Mouse (Mus musculus) lung, postnatal 0 days (tissue): ENCODE measurements around the gene Drc7.
"Not testable (repeated sequence)": the region's sequence is repeated elsewhere in the genome, so short reads cannot be mapped to it uniquely, and the experiment has no call there.

Experiments
- CTCF ChIP-seq: IDR thresholded peaks from 2 replicates; pipeline ENCODE4 v1.5.1; 2016; ENCODE audit warnings: antibody characterized with exemption, mild to moderate bottlenecking
- EP300 ChIP-seq: IDR thresholded peaks from 2 replicates; pipeline ENCODE4 v1.6.1; 2016; ENCODE audit warnings: antibody characterized with exemption, mild to moderate bottlenecking, control low read depth

DNA sequence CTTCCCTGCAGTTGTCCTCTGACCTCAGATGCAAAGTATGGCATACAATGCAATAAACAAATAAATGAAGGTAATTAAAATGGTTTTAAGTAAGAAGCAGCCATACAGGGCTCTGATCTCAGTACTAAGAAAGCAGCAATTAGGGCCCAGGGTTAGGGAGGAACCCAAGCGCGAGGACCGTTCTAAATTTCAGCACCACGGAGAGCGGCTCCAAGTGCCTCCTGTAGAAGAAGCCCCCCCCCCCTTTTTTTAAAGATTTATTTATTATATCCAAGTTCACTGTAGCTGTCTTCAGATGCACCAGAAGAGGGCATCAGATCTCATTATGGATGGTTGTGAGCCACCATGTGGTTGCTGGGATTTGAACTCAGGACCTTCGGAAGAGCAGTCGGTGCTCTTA lies 26.5 kb upstream of the Drc7 start:
- TF ChIP-seq CTCF, EP300: not testable (repeated sequence)
